Mouse (Mus musculus): ENCODE results near the gene Ttc17. TPM values are rescaled to one million over a fixed set of nuclear protein-coding genes. Genes with fewer than 3 reads are reported as not detected.

Ttc17 gene
- polyA plus RNA-seq, 1 experiment, result 11.5 TPM

GRCm38 (mm10) chr2:94344624-94345023 is 61.9 kb downstream of the Ttc17 start:
- 96% methylated on average over 4 of the region's 4 CpGs for WGBS
- DNase-seq (ENCODE audit: low read depth in 1 of 2, low spot score in 2 of 2), result no peak
- Histone ChIP-seq H3K4me1 (ENCODE audit: control insufficient read depth, insufficient read depth, insufficient read length) (no peaks in the 10 kb centered on the region), H3K36me3 (ENCODE audit: control insufficient read depth, insufficient read depth, low read length) (peaks cover 15% of the 10 kb centered on the region), H3K27ac (ENCODE audit: insufficient read depth, low read length) (no peak overlapping the region), H3K27me3 (ENCODE audit: control insufficient read depth, insufficient read depth, low read length) (no peaks in the 10 kb centered on the region), H3K4me3 (ENCODE audit: extremely low read depth, insufficient read depth, insufficient read length) (no peak overlapping the region)
- TF ChIP-seq CTCF (IDR thresholded peaks at IDR 0.05; ENCODE audit: extremely low read depth, insufficient read depth, insufficient read length, insufficient replicate concordance) (no peak), POLR2A (IDR thresholded peaks at IDR 0.05; ENCODE audit: low read depth, low read length) (no peak)

GRCm38 (mm10) chr2:94343290-94344285 is 62.9 kb downstream of the Ttc17 start:
- no peak for TF ChIP-seq CTCF (IDR thresholded peaks at IDR 0.05; ENCODE audit: extremely low read depth, insufficient read depth, insufficient read length, insufficient replicate concordance)
- TF ChIP-seq POLR2A (IDR thresholded peaks at IDR 0.05; ENCODE audit: low read depth, low read length), result no peak
- Histone ChIP-seq H3K4me1 (ENCODE audit: control insufficient read depth, insufficient read depth, insufficient read length) (no peaks in the 10 kb centered on the region), H3K27ac (ENCODE audit: insufficient read depth, low read length) (no peak overlapping the region), H3K36me3 (ENCODE audit: control insufficient read depth, insufficient read depth, low read length) (peaks cover 15% of the 10 kb centered on the region), H3K27me3 (ENCODE audit: control insufficient read depth, insufficient read depth, low read length) (no peaks in the 10 kb centered on the region), H3K4me3 (ENCODE audit: extremely low read depth, insufficient read depth, insufficient read length) (no peak overlapping the region)
- no peak for DNase-seq (ENCODE audit: low read depth in 1 of 2, low spot score in 2 of 2)
- WGBS, result 92% methylated on average over 12 of the region's 12 CpGs

GRCm38 (mm10) chr2:94340769-94341168 is 65.7 kb downstream of the Ttc17 start:
- whole genome bisulfite sequencing, result 96% methylated on average over 1 of the region's 1 CpGs
- Histone ChIP-seq H3K27me3 (ENCODE audit: control insufficient read depth, insufficient read depth, low read length) (no peaks in the 10 kb centered on the region), H3K4me1 (ENCODE audit: control insufficient read depth, insufficient read depth, insufficient read length) (no peaks in the 10 kb centered on the region), H3K4me3 (ENCODE audit: extremely low read depth, insufficient read depth, insufficient read length) (no peak overlapping the region), H3K36me3 (ENCODE audit: control insufficient read depth, insufficient read depth, low read length) (peaks cover 23% of the 10 kb centered on the region), H3K27ac (ENCODE audit: insufficient read depth, low read length) (no peak overlapping the region)
- no peak for TF ChIP-seq CTCF (IDR thresholded peaks at IDR 0.05; ENCODE audit: extremely low read depth, insufficient read depth, insufficient read length, insufficient replicate concordance)
- TF ChIP-seq POLR2A (IDR thresholded peaks at IDR 0.05; ENCODE audit: low read depth, low read length), result no peak
- DNase-seq (ENCODE audit: low read depth in 1 of 2, low spot score in 2 of 2), result no peak

GRCm38 (mm10) chr2:94339495-94339894 is 67.0 kb downstream of the Ttc17 start:
- H3K27ac ChIP-seq (ENCODE audit: insufficient read depth, low read length), result no peak overlapping the region
- no peak for DNase-seq (ENCODE audit: low read depth in 1 of 2, low spot score in 2 of 2)
- TF ChIP-seq CTCF (IDR thresholded peaks at IDR 0.05; ENCODE audit: extremely low read depth, insufficient read depth, insufficient read length, insufficient replicate concordance), result no peak
- no peak for TF ChIP-seq POLR2A (IDR thresholded peaks at IDR 0.05; ENCODE audit: low read depth, low read length)
- H3K4me1 ChIP-seq (ENCODE audit: control insufficient read depth, insufficient read depth, insufficient read length), result no peaks in the 10 kb centered on the region
- H3K27me3 ChIP-seq (ENCODE audit: control insufficient read depth, insufficient read depth, low read length), result no peaks in the 10 kb centered on the region
- H3K4me3 ChIP-seq (ENCODE audit: extremely low read depth, insufficient read depth, insufficient read length), result no peak overlapping the region
- 90% methylated on average over 5 of the region's 5 CpGs for whole genome bisulfite sequencing
- H3K36me3 ChIP-seq (ENCODE audit: control insufficient read depth, insufficient read depth, low read length), result peaks cover 26% of the 10 kb centered on the region

- 96% methylated on average over 9 of the region's 9 CpGs for WGBS
Observed at GRCm38 (mm10) chr2:94336336-94336735, 70.2 kb downstream of the Ttc17 start.

GRCm38 (mm10) chr2:94334742-94335046 is 71.8 kb downstream of the Ttc17 start:
- Histone ChIP-seq H3K27me3 (ENCODE audit: control insufficient read depth, insufficient read depth, low read length) (no peaks in the 10 kb centered on the region), H3K4me1 (ENCODE audit: control insufficient read depth, insufficient read depth, insufficient read length) (no peaks in the 10 kb centered on the region), H3K4me3 (ENCODE audit: extremely low read depth, insufficient read depth, insufficient read length) (no peak overlapping the region), H3K27ac (ENCODE audit: insufficient read depth, low read length) (no peak overlapping the region), H3K36me3 (ENCODE audit: control insufficient read depth, insufficient read depth, low read length) (peaks cover 35% of the 10 kb centered on the region)
- DNase-seq (ENCODE audit: low read depth in 1 of 2, low spot score in 2 of 2), result no peak
- TF ChIP-seq CTCF (IDR thresholded peaks at IDR 0.05; ENCODE audit: extremely low read depth, insufficient read depth, insufficient read length, insufficient replicate concordance) (no peak), POLR2A (IDR thresholded peaks at IDR 0.05; ENCODE audit: low read depth, low read length) (no peak)
- WGBS, result 86% methylated on average over 2 of the region's 2 CpGs

More at GRCm38 (mm10) chr2:94336336-94336735, 70.2 kb downstream of the Ttc17 start:
- H3K4me1 ChIP-seq (ENCODE audit: control insufficient read depth, insufficient read depth, insufficient read length), result no peaks in the 10 kb centered on the region
- H3K27me3 ChIP-seq (ENCODE audit: control insufficient read depth, insufficient read depth, low read length), result no peaks in the 10 kb centered on the region
- H3K27ac ChIP-seq (ENCODE audit: insufficient read depth, low read length), result no peak overlapping the region
- no peak for DNase-seq (ENCODE audit: low read depth in 1 of 2, low spot score in 2 of 2)
- no peak overlapping the region for H3K4me3 ChIP-seq (ENCODE audit: extremely low read depth, insufficient read depth, insufficient read length)
- TF ChIP-seq CTCF (IDR thresholded peaks at IDR 0.05; ENCODE audit: extremely low read depth, insufficient read depth, insufficient read length, insufficient replicate concordance), result no peak
- no peak for TF ChIP-seq POLR2A (IDR thresholded peaks at IDR 0.05; ENCODE audit: low read depth, low read length)
- H3K36me3 ChIP-seq (ENCODE audit: control insufficient read depth, insufficient read depth, low read length), result peaks cover 30% of the 10 kb centered on the region
